Mouse (Mus musculus): ENCODE measurements around the gene Itpr3. TPM values are rescaled to one million over a fixed set of nuclear protein-coding genes. Genes with fewer than 3 reads are reported as not detected.
A peak's percentile ranks its signal among the peaks of the same experiment; 100 is the strongest.

The Itpr3 gene
- 1 to 10 TPM; 1.6 to 2.4 TPM for total RNA-seq (2021)
- long read RNA-seq, experiment 1, partial matches to known transcripts: 1 of 1 reads
- long read RNA-seq, experiment 1, other reads (novel, unspliced or antisense): 0 of 1 reads
- long read RNA-seq, experiment 2, partial matches to known transcripts: 1 of 1 reads
- long read RNA-seq, experiment 2, other reads (novel, unspliced or antisense): 0 of 1 reads

- peak; percentile 81 for DNase-seq
Observed at GRCm38 (mm10) chr17:27056812-27057516, at the start of gene Itpr3. TSS of gene Itpr3 (plus strand) at chr17:27057304.

GRCm38 (mm10) chr17:27008277-27008676 is 48.8 kb upstream of the Itpr3 start:
- no peak for DNase-seq

- DNase-seq: no peak
Observed at GRCm38 (mm10) chr17:27011167-27011566, 45.9 kb upstream of the Itpr3 start.

GRCm38 (mm10) chr17:27011998-27012672 is 45.0 kb upstream of the Itpr3 start:
- no peak for DNase-seq

GRCm38 (mm10) chr17:27012909-27013308 is 44.2 kb upstream of the Itpr3 start:
- DNase-seq: no peak

- peak; percentile 81 for DNase-seq
Observed at GRCm38 (mm10) chr17:27017564-27018499, 39.3 kb upstream of the Itpr3 start.

- no peak for DNase-seq
Observed at GRCm38 (mm10) chr17:27018555-27019196, 38.4 kb upstream of the Itpr3 start.

DNA sequence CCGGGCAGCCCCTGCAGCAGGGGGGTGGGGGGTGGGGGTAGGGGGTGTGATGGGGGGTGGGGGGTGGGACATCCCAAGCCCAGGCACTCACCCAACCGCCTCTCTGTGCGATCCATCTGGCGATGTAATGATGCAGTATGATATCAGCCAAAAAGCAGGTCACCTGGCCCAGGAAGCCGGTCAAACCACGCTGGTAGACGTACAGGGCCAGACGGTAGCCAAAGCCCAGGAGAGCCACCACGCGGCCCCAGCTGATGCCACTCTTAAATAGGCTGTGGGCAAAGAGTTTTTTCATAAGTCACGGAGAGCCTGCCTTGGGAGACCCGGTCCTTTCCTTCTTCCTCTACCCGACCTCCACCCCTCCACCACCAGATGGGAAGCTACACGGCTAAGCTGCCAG is 36.0 kb upstream of the Itpr3 start:
- DNase-seq: no peak

DNA sequence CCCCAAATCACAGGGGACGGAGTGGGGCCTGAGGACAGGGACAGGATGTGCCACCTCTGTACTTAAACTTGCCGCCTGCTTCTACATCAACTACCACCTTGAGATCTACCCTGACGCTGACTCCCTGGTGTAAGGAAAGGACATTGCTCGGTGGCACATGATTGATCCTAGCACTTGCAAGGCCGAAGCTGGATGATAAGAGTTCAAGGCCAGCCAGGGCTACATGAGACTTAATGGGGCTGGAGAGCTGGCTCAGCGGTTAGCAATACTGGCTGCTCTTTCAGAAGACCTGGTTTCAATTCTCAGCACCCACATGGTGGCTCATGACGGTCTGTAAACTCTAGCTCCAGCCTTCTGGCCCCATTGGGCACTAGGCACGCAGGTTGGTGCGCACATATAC is 35.4 kb upstream of the Itpr3 start:
- no peak for DNase-seq

DNA sequence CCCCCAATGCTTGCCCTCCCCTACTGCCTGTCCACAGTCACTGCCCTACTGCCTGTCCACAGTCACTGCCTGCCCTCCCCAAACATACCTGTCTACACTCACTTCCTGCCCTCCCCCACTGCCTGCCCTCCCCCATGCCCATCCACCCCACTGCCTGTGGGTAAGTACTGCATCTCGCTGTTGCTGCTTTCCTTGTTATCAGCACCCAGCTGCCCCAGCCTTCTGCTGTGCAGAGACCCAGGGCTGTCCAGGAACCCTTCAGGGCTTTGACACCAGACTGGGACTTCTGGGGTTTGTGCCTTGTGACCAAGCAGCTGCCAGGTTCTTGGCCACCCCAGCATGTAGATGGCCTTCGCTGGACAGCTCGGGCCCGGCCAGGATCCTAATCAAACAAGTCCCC is 33.8 kb upstream of the Itpr3 start:
- DNase-seq: no peak

- DNase-seq: no peak
Observed at GRCm38 (mm10) chr17:27025326-27025902, 31.7 kb upstream of the Itpr3 start.

DNA sequence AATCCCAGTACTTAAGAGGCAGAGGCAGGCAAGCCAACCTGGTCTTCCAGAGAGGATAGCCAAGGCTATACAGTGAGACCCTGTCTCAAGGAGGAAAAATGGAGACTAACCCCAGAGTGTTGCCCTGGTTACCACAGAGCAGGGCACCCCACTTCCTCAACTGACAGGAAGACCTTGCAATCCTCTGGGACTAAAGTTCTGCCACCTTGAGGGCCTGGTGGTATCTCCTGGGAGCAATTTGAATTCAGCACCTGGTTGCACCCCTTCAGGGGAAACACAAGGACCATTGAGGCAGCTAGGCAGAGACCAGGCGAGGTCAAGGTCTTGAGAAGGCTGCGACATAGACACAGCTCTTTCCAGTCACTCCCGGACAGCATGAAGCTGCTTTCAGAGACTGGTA is 31.2 kb upstream of the Itpr3 start:
- DNase-seq: no peak

GRCm38 (mm10) chr17:27027460-27028283 is 29.4 kb upstream of the Itpr3 start:
- no peak for DNase-seq

DNA sequence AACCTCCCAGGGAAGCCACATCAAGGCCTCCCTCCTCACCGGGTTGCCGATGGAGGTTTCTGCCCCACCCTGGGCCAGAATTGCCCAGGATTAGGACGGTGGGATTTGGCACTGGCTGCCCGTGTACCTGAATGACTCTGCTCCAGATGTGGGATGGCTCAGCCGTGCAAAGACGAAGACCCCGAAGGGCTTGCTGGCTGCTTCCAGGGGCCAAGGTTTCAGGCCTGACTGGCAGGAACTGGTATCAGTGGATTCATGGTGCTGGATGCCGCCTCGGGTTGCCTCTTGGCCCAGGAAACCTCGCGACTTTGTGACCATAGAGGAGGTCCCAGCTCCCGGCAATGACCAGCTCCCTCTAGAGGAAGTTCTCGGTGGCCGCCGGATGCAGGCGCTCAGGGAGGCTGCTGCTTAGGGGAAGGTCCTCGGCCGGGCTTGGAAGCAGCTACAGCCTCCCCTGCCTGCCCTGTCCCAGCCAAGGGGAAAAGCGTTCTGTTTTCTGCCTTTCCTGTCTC is 28.8 kb upstream of the Itpr3 start:
- peak; percentile 83 for DNase-seq

GRCm38 (mm10) chr17:27028909-27029308 is 28.2 kb upstream of the Itpr3 start, which contains the start of gene Bak1:
TSS of gene Bak1 (minus strand) at chr17:27029009.
- DNase-seq: no peak

DNA sequence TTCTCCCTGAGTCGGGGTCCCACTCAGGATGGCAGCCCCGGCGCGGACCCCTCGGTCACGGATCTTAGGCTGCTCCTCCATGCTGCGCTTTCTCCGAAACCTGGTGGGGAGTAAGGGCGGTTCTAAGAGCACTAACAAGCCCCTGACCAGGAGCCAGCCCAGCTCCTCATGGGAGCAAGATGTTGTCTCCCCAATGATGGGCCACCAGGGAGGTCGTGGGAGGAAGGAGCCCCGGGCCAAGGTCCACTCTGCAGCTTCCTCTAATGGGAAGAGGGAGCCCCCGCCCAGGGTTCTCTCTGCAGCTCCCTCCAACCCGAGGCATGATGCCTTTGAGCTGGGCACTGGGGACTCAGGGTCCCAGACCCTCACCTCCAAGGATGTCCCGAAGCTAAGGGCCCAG is 27.7 kb upstream of the Itpr3 start:
- DNase-seq: no peak

- DNase-seq: no peak
Observed at GRCm38 (mm10) chr17:27030896-27031295, 26.2 kb upstream of the Itpr3 start.

DNA sequence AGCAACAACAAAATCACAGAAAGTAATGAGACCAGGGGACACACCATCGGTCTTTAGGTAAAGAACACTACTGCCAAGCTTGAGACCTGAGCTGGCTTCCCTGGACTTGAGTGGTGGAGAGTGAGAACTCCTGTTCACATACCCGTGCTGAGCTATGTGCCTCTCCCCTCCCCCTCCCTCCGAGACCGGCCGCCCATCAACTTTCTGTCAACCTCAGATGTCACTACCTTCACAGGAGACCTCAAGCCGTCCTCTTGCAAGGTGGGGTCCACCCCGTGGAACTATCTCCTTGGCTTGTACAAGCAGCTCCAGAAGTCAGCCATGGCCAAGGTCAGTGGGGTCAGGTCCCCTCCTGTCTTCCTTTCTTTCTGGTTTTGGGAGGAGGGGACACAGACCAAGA is 24.8 kb upstream of the Itpr3 start:
- DNase-seq: no peak

- DNase-seq: no peak
Observed at GRCm38 (mm10) chr17:27032869-27033268, 24.2 kb upstream of the Itpr3 start.

DNA sequence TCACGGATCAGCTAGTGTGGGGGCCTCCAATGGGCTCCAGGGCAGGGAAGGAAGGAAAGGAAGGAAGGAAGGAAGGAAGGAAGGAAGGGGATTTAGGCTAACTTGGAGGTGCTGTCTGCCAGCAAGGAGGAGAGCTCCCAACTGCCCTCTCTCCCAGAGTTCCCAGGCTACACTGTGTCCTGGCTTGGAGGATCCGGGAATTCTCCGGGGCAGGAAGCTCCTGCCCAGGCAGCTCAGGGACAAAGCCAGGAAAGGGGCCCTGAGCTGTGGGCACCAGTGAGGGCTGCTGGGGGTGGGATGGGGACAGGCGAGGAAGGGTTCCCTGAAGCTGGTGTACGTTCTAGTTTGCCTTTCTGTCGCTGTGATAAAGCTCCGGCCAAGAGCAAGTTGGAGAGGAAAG is 20.6 kb upstream of the Itpr3 start:
- DNase-seq: no peak

Measured in gastrocnemius, postnatal 25 days (tissue).